Mouse (Mus musculus) adrenal gland, postnatal 10 days (tissue): ENCODE measurements around the gene Usp13. TPM values are rescaled to one million over a fixed set of nuclear protein-coding genes. Genes with fewer than 3 reads are reported as not detected.

Experiments
- DNase-seq: peaks from one replicate; pipeline ENCODE4 v3.0.0; 2021; ENCODE audit warnings: mixed read lengths
- long read RNA-seq, 2 experiments: library from polyadenylated mRNA; stranded (forward); transcript quantifications; one replicate each; pipeline ENCODE4 v2.0.0; 2021
- total RNA-seq, 2 experiments: library from RNA; stranded (reverse); gene quantifications; 2 replicates each; pipeline ENCODE4 v1.2.3; 2021

Gene Usp13
- total RNA-seq: 10 to 100 TPM in 1 of 2 experiments, 1 to 10 TPM in 1; 5.9 to 15.8 TPM
- long read RNA-seq, experiment 1, full-length matches to known transcripts: 4 of 7 reads
- long read RNA-seq, experiment 1, partial matches to known transcripts: 0 of 7 reads
- long read RNA-seq, experiment 1, other reads (novel, unspliced or antisense): 3 of 7 reads
- long read RNA-seq, experiment 2, full-length matches to known transcripts: 2 of 10 reads
- long read RNA-seq, experiment 2, partial matches to known transcripts: 2 of 10 reads
- long read RNA-seq, experiment 2, other reads (novel, unspliced or antisense): 6 of 10 reads

GRCm38 (mm10) chr3:32817357-32818326, at the start of gene Usp13:
Gene Usp13 (plus strand): TSS chr3:32817546.
- DNase-seq: peak; percentile 85

- no peak for DNase-seq
Observed at GRCm38 (mm10) chr3:32770781-32771180, 46.6 kb upstream of the Usp13 start.

GRCm38 (mm10) chr3:32817001-32817356, 367 bp upstream of the Usp13 start:
- no peak for DNase-seq

- peak; percentile 19 for DNase-seq
Observed at GRCm38 (mm10) chr3:32818327-32818900, 1.1 kb downstream of the Usp13 start.

GRCm38 (mm10) chr3:32822620-32823019, 5.3 kb downstream of the Usp13 start:
- DNase-seq: no peak

GRCm38 (mm10) chr3:32824923-32825322, 7.6 kb downstream of the Usp13 start:
- DNase-seq: no peak

- no peak for DNase-seq
Observed at GRCm38 (mm10) chr3:32825964-32826479, 8.7 kb downstream of the Usp13 start.

- no peak for DNase-seq
Observed at GRCm38 (mm10) chr3:32826701-32827100, 9.4 kb downstream of the Usp13 start.

- DNase-seq: no peak
Observed at GRCm38 (mm10) chr3:32833871-32834270, 16.5 kb downstream of the Usp13 start.

GRCm38 (mm10) chr3:32837847-32838246, 20.5 kb downstream of the Usp13 start:
- DNase-seq: no peak

- DNase-seq: no peak
Observed at GRCm38 (mm10) chr3:32856362-32857107, 39.2 kb downstream of the Usp13 start.

GRCm38 (mm10) chr3:32871081-32871480, 53.7 kb downstream of the Usp13 start:
- no peak for DNase-seq

GRCm38 (mm10) chr3:32886386-32886785, 69.0 kb downstream of the Usp13 start:
- DNase-seq: no peak

- no peak for DNase-seq
Observed at GRCm38 (mm10) chr3:32888886-32889285, 71.5 kb downstream of the Usp13 start.

- DNase-seq: no peak
Observed at GRCm38 (mm10) chr3:32890174-32890573, 72.8 kb downstream of the Usp13 start.

- DNase-seq: no peak
Observed at GRCm38 (mm10) chr3:32903462-32903861, 86.1 kb downstream of the Usp13 start.

- no peak for DNase-seq
Observed at GRCm38 (mm10) chr3:32904599-32904998, 87.3 kb downstream of the Usp13 start.

GRCm38 (mm10) chr3:32905850-32906779, 88.8 kb downstream of the Usp13 start:
- peak; percentile 41 for DNase-seq

GRCm38 (mm10) chr3:32908400-32908799, 91.1 kb downstream of the Usp13 start:
- DNase-seq: no peak

- DNase-seq: peak; percentile 10
Observed at GRCm38 (mm10) chr3:32910071-32910551, 92.8 kb downstream of the Usp13 start.

- DNase-seq: no peak
Observed at GRCm38 (mm10) chr3:32924168-32924567, 106.8 kb downstream of the Usp13 start.
